Mouse (Mus musculus) lung, adult 2 months (tissue): ENCODE results near the gene Eno1. TPM values are rescaled to one million over a fixed set of nuclear protein-coding genes. Genes with fewer than 3 reads are reported as not detected.

ENCODE experiments used
- DNase-seq: peaks from one replicate; pipeline ENCODE4 v3.0.0; 2022
- H3K4me1 ChIP-seq: fragments of 200-500 bp; 2 replicates; pipeline ENCODE4 v1.6.1; 2011; ENCODE audit warnings: low read length; ENCODE audit not compliant: control insufficient read depth, insufficient read depth
- H3K4me3 ChIP-seq: fragments of 200-500 bp; replicated peaks from 2 replicates; pipeline ENCODE3; 2011; ENCODE audit warnings: low read depth, mild to moderate bottlenecking, control low read depth, low read length; ENCODE audit errors: extremely low read depth
- CTCF ChIP-seq: fragments of 200-500 bp; IDR thresholded peaks from 2 replicates; pipeline ENCODE4 v1.5.1; 2011; ENCODE audit warnings: mild to moderate bottlenecking, low read length, control low read depth; ENCODE audit not compliant: insufficient read depth
- POLR2A ChIP-seq: fragments of 200-500 bp; IDR thresholded peaks from 2 replicates; pipeline ENCODE4 v1.6.1; 2011; ENCODE audit warnings: low read depth, mild to moderate bottlenecking, control low read depth, low read length, borderline replicate concordance; ENCODE audit errors: extremely low read depth
- WGBS: fragments of 180-500 bp; shearing (Covaris S2); methylation state at CpG from one replicate; pipeline ENCODE4 v1.1.7; 2018; 5-methylcytosine and 5-hydroxymethylcytosine counted together
- polyA plus RNA-seq: library from polyadenylated mRNA; depleted of rRNA; stranded (reverse); fragments of >200 nt; gene quantifications from 2 replicates; pipeline ENCODE4 v1.2.3, GENCODE M21; 2012; rRNA removed

Gene Eno1
- 90.4 and 220 TPM in 2 replicates for polyA plus RNA-seq

DNA sequence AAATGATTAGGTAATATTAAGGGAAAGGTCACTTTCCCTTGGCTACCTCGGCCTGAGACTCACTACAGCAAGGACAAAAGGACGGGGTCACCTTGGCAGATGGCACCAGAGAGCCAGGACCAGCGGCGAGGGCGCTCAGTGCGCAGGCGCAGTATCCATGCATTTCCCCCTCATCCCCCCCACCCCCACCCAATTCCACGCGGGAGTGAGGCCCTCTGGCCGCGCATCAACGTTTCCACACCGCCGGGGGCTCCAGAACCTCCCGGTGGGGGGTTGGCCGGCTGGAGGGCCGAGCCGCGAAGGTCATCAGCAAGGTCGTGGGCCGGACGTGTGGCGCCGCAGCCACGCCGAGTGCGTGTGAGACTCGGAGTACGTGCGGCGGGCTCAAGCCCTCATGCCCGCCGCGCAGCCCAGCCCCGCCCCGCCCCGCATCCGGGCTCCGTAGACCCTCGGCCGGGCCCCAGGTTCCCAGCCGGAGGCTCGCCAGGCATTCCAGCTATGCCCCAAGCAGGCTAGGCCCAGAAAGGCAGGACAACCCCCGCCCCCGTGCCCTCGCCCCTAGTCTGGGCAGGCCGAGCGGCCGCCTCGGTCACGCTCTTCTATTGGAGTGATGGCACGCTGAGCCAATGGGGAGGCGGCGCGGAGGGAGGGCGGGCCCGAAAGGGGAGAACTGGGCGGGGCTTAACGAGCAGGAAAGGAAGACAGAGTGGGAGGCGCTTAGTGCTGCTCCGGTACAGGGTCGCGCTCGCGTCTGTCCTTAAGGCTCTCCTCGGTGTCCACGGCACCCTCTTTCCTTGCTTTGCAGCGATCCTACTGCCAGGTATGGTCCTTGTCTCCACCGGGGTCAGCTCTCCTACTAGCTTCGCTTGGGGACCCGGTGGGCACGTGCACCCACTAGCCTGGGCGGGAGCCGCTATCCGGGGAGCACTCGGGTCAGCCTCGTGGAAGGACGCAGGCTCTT is at the start of gene Eno1:
Gene Eno1 (plus strand): TSS at position 201 of the 961 bp plus-strand sequence.
- DNase-seq: peak; percentile 95
- under 1% methylated on average over 78 of the region's 78 CpGs for WGBS
- peak; percentile 84; the same call in 1 of the 2 replicates for TF ChIP-seq POLR2A
- TF ChIP-seq CTCF: no peak
- peaks cover 13% of the 10 kb centered on the region for H3K4me1 ChIP-seq
- peak within 1 kb of the TSS; percentile 76 for H3K4me3 ChIP-seq

DNA sequence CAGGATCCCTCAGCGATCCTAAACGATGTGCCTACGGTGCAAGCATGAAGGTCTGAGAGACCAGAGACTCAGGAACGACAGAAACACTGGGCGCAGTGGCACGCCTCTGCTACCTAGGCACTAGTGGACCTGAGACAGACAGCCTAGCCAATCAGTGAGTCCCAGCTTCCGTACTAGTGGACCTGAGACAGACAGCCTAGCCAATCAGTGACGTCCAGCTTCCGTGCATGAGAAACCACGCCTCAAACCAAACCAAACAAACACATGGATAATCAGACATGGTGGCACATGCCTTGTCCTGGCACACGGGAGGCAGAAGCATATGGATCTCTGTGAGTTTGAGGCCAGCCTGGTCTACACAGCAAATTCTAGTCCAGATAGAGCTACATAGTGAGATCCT is 48.3 kb upstream of the Eno1 start:
- 40% methylated on average over 11 of the region's 11 CpGs for WGBS
- no peak for DNase-seq
- no peaks in the 10 kb centered on the region for H3K4me1 ChIP-seq
- TF ChIP-seq POLR2A: no peak
- no peak for TF ChIP-seq CTCF
- no peak overlapping the region for H3K4me3 ChIP-seq

- TF ChIP-seq POLR2A (no peak), CTCF (no peak)
- no peaks in the 10 kb centered on the region for H3K4me1 ChIP-seq
Measured at GRCm38 (mm10) chr4:150192199-150192598, 44.3 kb upstream of the Eno1 start.

DNA sequence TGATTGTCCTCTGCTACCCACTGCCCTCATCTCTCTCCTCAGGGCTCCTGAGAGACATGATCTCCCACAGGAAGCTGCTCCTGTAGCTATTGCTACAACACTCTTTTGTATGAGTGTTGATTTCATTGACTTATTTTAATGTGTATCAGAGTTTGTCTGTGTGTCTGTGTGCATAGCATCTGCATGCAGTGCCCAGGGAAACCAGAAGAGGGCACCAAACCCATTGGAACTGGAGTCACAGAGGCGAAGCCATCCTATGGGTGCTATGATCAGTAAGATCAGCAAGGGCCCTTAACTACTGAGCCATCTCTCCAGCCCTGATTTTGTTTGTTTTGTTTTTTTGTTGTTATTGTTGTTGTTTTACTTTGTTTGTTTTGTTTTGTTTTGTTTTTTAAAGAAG is 42.6 kb upstream of the Eno1 start:
- TF ChIP-seq POLR2A: no peak
- peak; percentile 73 for TF ChIP-seq CTCF
- Histone ChIP-seq H3K4me3 (no peak overlapping the region), H3K4me1 (no peaks in the 10 kb centered on the region)
- peak; percentile 25 for DNase-seq
- 49% methylated on average over 1 of the region's 1 CpGs for WGBS

More at GRCm38 (mm10) chr4:150192199-150192598, 44.3 kb upstream of the Eno1 start:
- no peak for DNase-seq
- H3K4me3 ChIP-seq: no peak overlapping the region
- 76% methylated on average over 6 of the region's 6 CpGs for WGBS

DNA sequence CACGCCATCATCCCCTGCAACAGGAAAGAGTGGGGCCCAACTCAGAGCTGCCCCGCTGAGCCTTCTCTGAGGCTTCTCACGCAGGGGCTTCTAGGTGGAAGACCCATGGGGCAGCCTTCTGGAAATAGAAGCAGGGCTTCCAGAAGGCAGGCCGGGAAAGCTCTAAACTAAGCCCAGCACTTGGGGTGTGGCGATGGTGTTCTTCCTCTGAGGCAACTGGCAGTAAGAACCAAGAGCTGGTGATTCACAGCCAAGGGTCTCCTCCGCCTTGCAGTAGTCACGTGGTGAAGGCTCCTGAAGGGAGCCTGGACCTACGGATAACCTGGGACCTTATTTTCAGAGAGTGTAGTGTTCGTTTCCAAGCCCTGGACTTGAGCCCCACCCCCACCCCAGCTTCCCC is 38.3 kb upstream of the Eno1 start:
- no peak for DNase-seq
- no peak for TF ChIP-seq POLR2A
- TF ChIP-seq CTCF: no peak
- H3K4me1 ChIP-seq: no peaks in the 10 kb centered on the region
- no peak overlapping the region for H3K4me3 ChIP-seq
- WGBS: 79% methylated on average over 9 of the region's 9 CpGs

DNA sequence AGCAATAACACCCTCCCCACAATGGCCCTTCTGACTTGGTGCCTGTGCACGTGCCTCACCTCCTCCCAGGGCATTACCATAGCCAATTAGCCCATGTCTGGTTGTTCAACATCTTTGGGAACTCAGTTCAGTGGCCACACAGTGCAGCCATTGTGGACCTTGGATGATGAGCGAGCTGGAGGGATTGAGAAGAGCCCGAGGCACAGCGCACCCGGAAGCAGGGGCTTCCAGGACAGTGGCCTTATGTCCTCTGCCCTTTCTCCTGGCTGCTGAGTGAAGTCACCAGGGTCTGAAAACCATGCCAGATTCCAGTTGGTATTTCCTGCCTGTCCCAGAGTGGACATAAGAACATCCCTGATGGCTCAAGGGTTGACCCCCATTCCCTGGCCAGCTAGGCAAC is 35.3 kb upstream of the Eno1 start, which contains the start of gene Car6:
Gene Car6 (minus strand): TSS at position 101 of the 400 bp plus-strand sequence.
- no peaks in the 10 kb centered on the region for H3K4me1 ChIP-seq
- TF ChIP-seq CTCF (no peak), POLR2A (no peak)
- 76% methylated on average over 5 of the region's 5 CpGs for WGBS
- DNase-seq: no peak
- H3K4me3 ChIP-seq: no peak within 1 kb of the TSS

GRCm38 (mm10) chr4:150202702-150203101 is 33.8 kb upstream of the Eno1 start:
- no peak for DNase-seq
- H3K4me3 ChIP-seq: no peak overlapping the region
- no peaks in the 10 kb centered on the region for H3K4me1 ChIP-seq
- TF ChIP-seq POLR2A (no peak), CTCF (no peak)
- WGBS: 74% methylated on average over 5 of the region's 5 CpGs

DNA sequence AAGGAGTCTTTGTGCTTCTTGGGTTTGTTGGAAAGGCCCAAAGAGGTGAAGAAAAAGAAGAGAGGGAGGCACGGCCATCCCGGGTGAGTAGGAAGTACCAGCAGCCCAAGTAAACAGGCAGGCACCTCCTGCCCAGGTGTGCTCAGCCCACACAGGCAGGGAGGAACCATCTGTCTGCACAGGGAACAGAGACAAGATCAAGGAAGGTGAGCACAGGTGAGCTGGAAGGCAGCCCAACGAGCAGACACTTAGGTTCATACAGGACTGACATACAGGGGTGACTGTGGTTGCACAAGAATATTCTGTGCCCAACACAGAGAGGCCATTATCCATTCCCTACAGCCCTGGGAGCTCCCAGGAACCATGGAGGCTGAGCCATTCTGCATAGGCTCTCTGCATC is 31.6 kb upstream of the Eno1 start:
- no peaks in the 10 kb centered on the region for H3K4me1 ChIP-seq
- no peak overlapping the region for H3K4me3 ChIP-seq
- TF ChIP-seq POLR2A: no peak
- no peak for TF ChIP-seq CTCF
- no peak for DNase-seq
- WGBS: 51% methylated on average over 3 of the region's 3 CpGs

DNA sequence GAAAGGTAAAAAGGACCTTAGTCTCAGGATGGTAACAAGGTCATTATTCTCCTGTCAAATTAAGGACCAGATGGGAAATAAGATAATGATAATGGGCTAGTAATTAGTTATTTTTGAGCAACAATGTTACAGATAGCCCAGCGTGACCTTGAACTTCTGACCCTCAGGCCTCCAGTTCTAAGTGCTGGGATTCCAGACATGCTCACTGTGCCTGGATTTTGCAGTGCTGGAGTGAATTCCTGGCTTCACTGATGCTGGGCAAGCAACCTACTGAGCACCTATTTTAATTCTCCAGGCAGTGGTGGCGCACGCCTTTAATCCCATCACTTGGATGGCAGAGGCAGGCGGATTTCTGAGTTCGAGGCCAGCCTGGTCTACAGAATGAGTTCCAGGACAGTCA is 26.8 kb upstream of the Eno1 start:
- TF ChIP-seq CTCF (no peak), POLR2A (no peak)
- 95% methylated on average over 5 of the region's 5 CpGs for WGBS

GRCm38 (mm10) chr4:150210306-150210705 is 26.2 kb upstream of the Eno1 start:
- no peak overlapping the region for H3K4me3 ChIP-seq
- TF ChIP-seq POLR2A (no peak), CTCF (no peak)
- 85% methylated on average over 8 of the region's 8 CpGs for WGBS
- DNase-seq: no peak
- no peaks in the 10 kb centered on the region for H3K4me1 ChIP-seq

More for the DNA sequence above, 26.8 kb upstream of the Eno1 start:
- Histone ChIP-seq H3K4me1 (no peaks in the 10 kb centered on the region), H3K4me3 (no peak overlapping the region)
- no peak for DNase-seq
